Mouse (Mus musculus) brain, embryonic 14.5 days (tissue): Measurements from ENCODE around the gene Gipc2.

Source experiments
- CTCF ChIP-seq: fragments of 200-500 bp; IDR thresholded peaks from 2 replicates; pipeline ENCODE4 v1.5.1; 2012; ENCODE audit warnings: inconsistent platforms, mild to moderate bottlenecking, moderate library complexity, borderline replicate concordance; ENCODE audit not compliant: insufficient read depth, insufficient read length; ENCODE audit errors: extremely low read depth
- POLR2A ChIP-seq: fragments of 200-500 bp; IDR thresholded peaks from 2 replicates; pipeline ENCODE4 v1.6.1; 2012; ENCODE audit warnings: mild to moderate bottlenecking, inconsistent platforms, borderline replicate concordance; ENCODE audit not compliant: poor library complexity, insufficient read depth, insufficient read length, severe bottlenecking; ENCODE audit errors: extremely low read depth

GRCm38 (mm10) chr3:152058235-152058634 lies 107.8 kb downstream of the Gipc2 start:
- no peak for TF ChIP-seq CTCF
- no peak for TF ChIP-seq POLR2A
